Mouse (Mus musculus) neural tube, embryonic 14.5 days (tissue): Measurements from ENCODE around the gene Cops3. TPM values are rescaled to one million over a fixed set of nuclear protein-coding genes. Genes with fewer than 3 reads are reported as not detected.

Experiments
- ATAC-seq: fragments of 200-750 bp; cut with Nextera tagmentation; 2 replicates; pipeline ENCODE4 v1.8.0; 2017; ENCODE audit warnings: low read depth, mild to moderate bottlenecking, moderate TSS enrichment, moderate library complexity
- H3K27ac ChIP-seq: fragments of 300-500 bp; sonication (generic); 2 replicates; pipeline ENCODE4 v1.5.1; 2014; ENCODE audit warnings: low read depth, mild to moderate bottlenecking, control low read depth, low read length, moderate library complexity, mixed read lengths
- H3K27me3 ChIP-seq: fragments of 300-500 bp; sonication (generic); 2 replicates; pipeline ENCODE4 v1.6.1; 2014; ENCODE audit warnings: low read length; ENCODE audit not compliant: control insufficient read depth, insufficient read depth
- H3K36me3 ChIP-seq: fragments of 300-500 bp; sonication (generic); 2 replicates; pipeline ENCODE4 v1.6.1; 2014; ENCODE audit warnings: low read length, mixed read lengths; ENCODE audit not compliant: control insufficient read depth, insufficient read depth
- H3K4me1 ChIP-seq: fragments of 300-500 bp; sonication (generic); 2 replicates; pipeline ENCODE4 v1.6.1; 2014; ENCODE audit warnings: low read length; ENCODE audit not compliant: control insufficient read depth, insufficient read depth
- H3K4me2 ChIP-seq: fragments of 300-500 bp; sonication (generic); 2 replicates; pipeline ENCODE4 v1.6.1; 2014; ENCODE audit warnings: mild to moderate bottlenecking, low read depth, low read length, control low read depth
- H3K4me3 ChIP-seq: fragments of 300-500 bp; sonication (generic); 2 replicates; pipeline ENCODE4 v1.5.1; 2014; ENCODE audit warnings: low read depth, low read length, control low read depth, mixed read lengths
- H3K9ac ChIP-seq: fragments of 300-500 bp; sonication (generic); replicated peaks from 2 replicates; pipeline ENCODE4 v1.6.1; 2014; ENCODE audit warnings: low read depth, mild to moderate bottlenecking, control low read depth, low read length, mixed read lengths
- H3K9me3 ChIP-seq: fragments of 300-500 bp; sonication (generic); 2 replicates; pipeline ENCODE4 v1.6.1; 2016; ENCODE audit warnings: low read length; ENCODE audit not compliant: control insufficient read depth
- WGBS: fragments of 180-500 bp; shearing (Covaris S2); extraction: QIAGEN DNeasy Blood & Tissue Kit; methylation state at CpG from one replicate; pipeline ENCODE4 v1.1.7; 2014; 5-methylcytosine and 5-hydroxymethylcytosine counted together
- polyA plus RNA-seq: library from polyadenylated mRNA; unstranded; fragments of >200 nt; fragmentation: Nextera tagmentation; extraction: Ambion mirVana; gene quantifications from 2 replicates; pipeline ENCODE4 v1.2.1, GENCODE M21; 2014

Cops3 gene
- 211 and 212 TPM in 2 replicates for polyA plus RNA-seq

- WGBS = 1% methylated on average over 43 of the region's 43 CpGs
- no peaks in the 10 kb centered on the region for H3K9me3 ChIP-seq
- ATAC-seq = peak; percentile 97
- H3K9ac ChIP-seq = peak within 1 kb of the TSS; percentile 87
- H3K4me3 ChIP-seq = peak within 1 kb of the TSS; percentile 79
- H3K27ac ChIP-seq = peak within 1 kb of the TSS; percentile 96
- peak within 1 kb of the TSS; percentile 57 for H3K4me2 ChIP-seq
- H3K36me3 ChIP-seq = peaks cover 9% of the 10 kb centered on the region
- peaks cover 17% of the 10 kb centered on the region for H3K4me1 ChIP-seq
- no peaks in the 10 kb centered on the region for H3K27me3 ChIP-seq
These were observed at the start of gene Cops3 for GRCm38 (mm10) chr11:59839459-59840126. Gene Cops3, minus strand, starts transcription at chr11:59839838.

- H3K36me3 ChIP-seq = no peaks in the 10 kb centered on the region
- no peaks in the 10 kb centered on the region for H3K27me3 ChIP-seq
- no peaks in the 10 kb centered on the region for H3K9me3 ChIP-seq
- no peak for ATAC-seq
- no peak overlapping the region for H3K4me3 ChIP-seq
- no peak overlapping the region for H3K9ac ChIP-seq
- H3K27ac ChIP-seq = no peak overlapping the region
- no peak overlapping the region for H3K4me2 ChIP-seq
- no peaks in the 10 kb centered on the region for H3K4me1 ChIP-seq
- WGBS = 69% methylated on average over 5 of the region's 5 CpGs
These were observed 48.5 kb upstream of the Cops3 start for GRCm38 (mm10) chr11:59888151-59888550.

GRCm38 (mm10) chr11:59886952-59887351, 47.3 kb upstream of the Cops3 start:
- Histone ChIP-seq H3K36me3 (no peaks in the 10 kb centered on the region), H3K4me2 (no peak overlapping the region), H3K27ac (no peak overlapping the region), H3K27me3 (no peaks in the 10 kb centered on the region), H3K9ac (no peak overlapping the region), H3K9me3 (no peaks in the 10 kb centered on the region), H3K4me3 (no peak overlapping the region), H3K4me1 (no peaks in the 10 kb centered on the region)
- WGBS = 72% methylated on average over 1 of the region's 1 CpGs
- ATAC-seq = no peak

- H3K4me3 ChIP-seq = no peak overlapping the region
- ATAC-seq = no peak
- H3K4me1 ChIP-seq = no peaks in the 10 kb centered on the region
- no peaks in the 10 kb centered on the region for H3K27me3 ChIP-seq
- 67% methylated on average over 17 of the region's 17 CpGs for WGBS
- no peak overlapping the region for H3K4me2 ChIP-seq
- no peak overlapping the region; the same call in 1 of the 2 replicates for H3K27ac ChIP-seq
- H3K9ac ChIP-seq = 0 out of 2 replicates have a peak overlapping the region, but pooled peaks have one; percentile 2
- H3K9me3 ChIP-seq = no peaks in the 10 kb centered on the region
- H3K36me3 ChIP-seq = no peaks in the 10 kb centered on the region
These were observed 45.8 kb upstream of the Cops3 start for GRCm38 (mm10) chr11:59885217-59885986.

- no peak overlapping the region for H3K4me2 ChIP-seq
- H3K4me3 ChIP-seq = no peak overlapping the region
- no peaks in the 10 kb centered on the region for H3K9me3 ChIP-seq
- H3K27me3 ChIP-seq = no peaks in the 10 kb centered on the region
- H3K9ac ChIP-seq = no peak overlapping the region
- WGBS = 29% methylated on average over 2 of the region's 2 CpGs
- H3K27ac ChIP-seq = no peak overlapping the region
- no peaks in the 10 kb centered on the region for H3K4me1 ChIP-seq
- peaks cover 9% of the 10 kb centered on the region; the same call in 1 of the 2 replicates for H3K36me3 ChIP-seq
- ATAC-seq = peak; percentile 86
These were observed 40.4 kb upstream of the Cops3 start for GRCm38 (mm10) chr11:59880031-59880430.

- 87% methylated on average over 8 of the region's 8 CpGs for WGBS
These were observed 32.5 kb upstream of the Cops3 start for GRCm38 (mm10) chr11:59872124-59872523.

GRCm38 (mm10) chr11:59864316-59864715, 24.7 kb upstream of the Cops3 start:
- Histone ChIP-seq H3K27me3 (no peaks in the 10 kb centered on the region), H3K9ac (no peak overlapping the region), H3K36me3 (no peaks in the 10 kb centered on the region), H3K4me2 (no peak overlapping the region), H3K27ac (no peak overlapping the region), H3K9me3 (no peaks in the 10 kb centered on the region), H3K4me1 (no peaks in the 10 kb centered on the region), H3K4me3 (no peak overlapping the region)
- WGBS = 93% methylated on average over 6 of the region's 6 CpGs
- no peak for ATAC-seq

More at GRCm38 (mm10) chr11:59872124-59872523, 32.5 kb upstream of the Cops3 start:
- no peak for ATAC-seq
- H3K4me3 ChIP-seq = no peak overlapping the region
- no peaks in the 10 kb centered on the region for H3K4me1 ChIP-seq
- no peak overlapping the region for H3K9ac ChIP-seq
- no peak overlapping the region for H3K4me2 ChIP-seq
- no peaks in the 10 kb centered on the region for H3K9me3 ChIP-seq
- H3K36me3 ChIP-seq = peaks cover 9% of the 10 kb centered on the region; the same call in 1 of the 2 replicates
- no peaks in the 10 kb centered on the region for H3K27me3 ChIP-seq
- H3K27ac ChIP-seq = no peak overlapping the region

GRCm38 (mm10) chr11:59860467-59860866, 20.8 kb upstream of the Cops3 start:
- no peak for ATAC-seq
- no peak overlapping the region for H3K4me2 ChIP-seq
- no peak overlapping the region for H3K27ac ChIP-seq
- H3K4me1 ChIP-seq = no peaks in the 10 kb centered on the region
- WGBS = 88% methylated on average over 11 of the region's 11 CpGs
- H3K9ac ChIP-seq = no peak overlapping the region
- H3K36me3 ChIP-seq = no peaks in the 10 kb centered on the region
- no peaks in the 10 kb centered on the region for H3K9me3 ChIP-seq
- H3K27me3 ChIP-seq = no peaks in the 10 kb centered on the region
- H3K4me3 ChIP-seq = no peak overlapping the region

GRCm38 (mm10) chr11:59852865-59853264, 13.2 kb upstream of the Cops3 start:
- no peak overlapping the region for H3K4me3 ChIP-seq
- H3K27me3 ChIP-seq = no peaks in the 10 kb centered on the region
- WGBS = 74% methylated on average over 3 of the region's 3 CpGs
- no peaks in the 10 kb centered on the region for H3K9me3 ChIP-seq
- H3K9ac ChIP-seq = no peak overlapping the region
- H3K36me3 ChIP-seq = no peaks in the 10 kb centered on the region
- H3K27ac ChIP-seq = no peak overlapping the region
- H3K4me2 ChIP-seq = no peak overlapping the region
- ATAC-seq = no peak
- peaks cover 6% of the 10 kb centered on the region; the same call in 1 of the 2 replicates for H3K4me1 ChIP-seq
